Mouse (Mus musculus): Measurements from ENCODE around the gene Klhl10. TPM values are rescaled to one million over a fixed set of nuclear protein-coding genes. Genes with fewer than 3 reads are reported as not detected.

Klhl10 gene
- total and polyA plus RNA-seq, 3 experiments: 0.65 to 0.81 TPM; not detected in 1

- H3K9me3 ChIP-seq (replicated peaks; ENCODE audit: insufficient read depth, low read length): no peaks in the 10 kb centered on the region
- peaks cover 2 to 8% of the 10 kb centered on the region in 2 experiments for H3K4me1 ChIP-seq (ENCODE audit: control insufficient read depth in 1 of 2, insufficient read depth in 2 of 2, low read length in 2 of 2)
- H3K9ac ChIP-seq (ENCODE audit: control insufficient read depth, low read depth, low read length, poor library complexity, severe bottlenecking): no peak overlapping the region
- peaks cover 0 to 4% of the 10 kb centered on the region in 2 experiments; a peak in 2 of 4 replicates for H3K36me3 ChIP-seq (ENCODE audit: control insufficient read depth in 1 of 2, insufficient read depth in 2 of 2, low read length in 2 of 2)
- H3K4me3 ChIP-seq (ENCODE audit: control insufficient read depth in 1 of 2, insufficient read depth in 1 of 2, low read depth in 2 of 2, low read length in 2 of 2): no peak overlapping the region
- TF ChIP-seq ZMIZ1 (IDR thresholded peaks at IDR 0.05; ENCODE audit: low read depth, low read length) (no peak), SIN3A (IDR thresholded peaks at IDR 0.05; ENCODE audit: low read length) (no peak), MAZ (IDR thresholded peaks at IDR 0.05; ENCODE audit: low read depth, low read length) (no peak), RAD21 (IDR thresholded peaks at IDR 0.05; ENCODE audit: low read depth, low read length) (no peak)
- H3K27ac ChIP-seq (ENCODE audit: control insufficient read depth, low read depth, low read length): no peak overlapping the region
- no peaks in the 10 kb centered on the region; a peak in 1 of 4 replicates for H3K27me3 ChIP-seq (ENCODE audit: control insufficient read depth in 1 of 2, insufficient read depth in 2 of 2, low read length in 2 of 2)
- no peaks in the 10 kb centered on the region for H3K79me2 ChIP-seq (ENCODE audit: control insufficient read depth, insufficient read depth, low read length, poor library complexity)
- DNase-seq (ENCODE audit: low read depth, low spot score): no peak
Measured at GRCm38 (mm10) chr11:100421537-100421936, 20.2 kb upstream of the Klhl10 start.

- Histone ChIP-seq H3K4me1 (ENCODE audit: control insufficient read depth in 1 of 2, insufficient read depth in 2 of 2, low read length in 2 of 2) (peaks cover 2 to 8% of the 10 kb centered on the region in 2 experiments), H3K4me3 (ENCODE audit: control insufficient read depth in 1 of 2, insufficient read depth in 1 of 2, low read depth in 2 of 2, low read length in 2 of 2) (no peak overlapping the region), H3K9me3 (replicated peaks; ENCODE audit: insufficient read depth, low read length) (no peaks in the 10 kb centered on the region), H3K36me3 (ENCODE audit: control insufficient read depth in 1 of 2, insufficient read depth in 2 of 2, low read length in 2 of 2) (peaks cover 0 to 4% of the 10 kb centered on the region in 2 experiments; a peak in 2 of 4 replicates), H3K79me2 (ENCODE audit: control insufficient read depth, insufficient read depth, low read length, poor library complexity) (no peaks in the 10 kb centered on the region), H3K27ac (ENCODE audit: control insufficient read depth, low read depth, low read length) (no peak overlapping the region), H3K27me3 (ENCODE audit: control insufficient read depth in 1 of 2, insufficient read depth in 2 of 2, low read length in 2 of 2) (no peaks in the 10 kb centered on the region), H3K9ac (ENCODE audit: control insufficient read depth, low read depth, low read length, poor library complexity, severe bottlenecking) (no peak overlapping the region)
- TF ChIP-seq MEF2A (IDR thresholded peaks at IDR 0.05; ENCODE audit: extremely low read depth, insufficient replicate concordance, low read depth, low read length, poor library complexity, severe bottlenecking): no peak
- TF ChIP-seq NRF1 (IDR thresholded peaks at IDR 0.05; ENCODE audit: insufficient read depth, low read depth, low read length, poor library complexity, severe bottlenecking): no peak
- no peak for TF ChIP-seq POLR2A (IDR thresholded peaks at IDR 0.05; ENCODE audit: control insufficient read depth in 1 of 2, insufficient read depth in 1 of 2, low read depth in 1 of 2, low read length in 2 of 2, poor library complexity in 1 of 2)
- TF ChIP-seq CTCF (IDR thresholded peaks at IDR 0.05 in 2 of 3, conservative IDR thresholded peaks at IDR 0.05 in 1 of 3; ENCODE audit: control insufficient read depth in 1 of 3, insufficient read depth in 1 of 3, low read depth in 2 of 3, low read length in 3 of 3, poor library complexity in 1 of 3, severe bottlenecking in 1 of 3): no peak
- TF ChIP-seq ETS1 (IDR thresholded peaks at IDR 0.05; ENCODE audit: low read depth, low read length): no peak
- TF ChIP-seq CHD2 (IDR thresholded peaks at IDR 0.05; ENCODE audit: low read length): no peak
- TF ChIP-seq MAFK (IDR thresholded peaks at IDR 0.05; ENCODE audit: borderline replicate concordance, low read depth, low read length): no peak
- TF ChIP-seq TAL1 (IDR thresholded peaks at IDR 0.05; ENCODE audit: low read length): no peak
- no peak for TF ChIP-seq NELFE (IDR thresholded peaks at IDR 0.05; ENCODE audit: low read depth, low read length)
- no peak for TF ChIP-seq POLR2AphosphoS2 (IDR thresholded peaks at IDR 0.05; ENCODE audit: low read length)
- TF ChIP-seq MAZ (IDR thresholded peaks at IDR 0.05; ENCODE audit: low read depth, low read length): no peak
- no peak for TF ChIP-seq CHD1 (IDR thresholded peaks at IDR 0.05; ENCODE audit: low read depth, low read length)
- TF ChIP-seq POLR2AphosphoS5 (IDR thresholded peaks at IDR 0.05; ENCODE audit: borderline replicate concordance, low read depth, low read length): no peak
- TF ChIP-seq ELF1 (IDR thresholded peaks at IDR 0.05; ENCODE audit: low read depth, low read length): no peak
- no peak for TF ChIP-seq RAD21 (IDR thresholded peaks at IDR 0.05; ENCODE audit: low read depth, low read length)
- no peak for TF ChIP-seq USF2 (IDR thresholded peaks at IDR 0.05; ENCODE audit: borderline replicate concordance in 1 of 2, insufficient read depth in 1 of 2, low read depth in 1 of 2, low read length in 2 of 2)
- no peak for TF ChIP-seq E2F4 (IDR thresholded peaks at IDR 0.05; ENCODE audit: borderline replicate concordance, low read depth, low read length)
- DNase-seq (ENCODE audit: low read depth, low spot score): no peak
Measured at GRCm38 (mm10) chr11:100423836-100424235, 17.9 kb upstream of the Klhl10 start.
